Mouse (Mus musculus) erythroblast, adult 5-6 weeks (primary cell): ENCODE results near the gene Ino80d. TPM values are rescaled to one million over a fixed set of nuclear protein-coding genes. Genes with fewer than 3 reads are reported as not detected.

Experiments used
- ATAC-seq: replicated peaks from 2 replicates; pipeline ENCODE4 v1.8.0; 2016; ENCODE audit warnings: moderate number of reproducible peaks, mild to moderate bottlenecking, moderate TSS enrichment, inconsistent platforms; ENCODE audit not compliant: poor library complexity, low FRiP score, severe bottlenecking
- total RNA-seq, 2 experiments: library from RNA; stranded (forward) in 1 of 2; stranded (reverse) in 1 of 2; fragments of 150-400 nt in 1 of 2; fragments of 200-764, 138-1000 nt in 1 of 2; gene quantifications; 2 replicates each; pipeline versions ENCODE4 v1.2.3 to v1.2.4; 2015 to 2017; ENCODE audit warnings: low replicate concordance in 2 of 2

Gene Ino80d
- total RNA-seq, 2 experiments from 2014 or later: 12.4 to 22.5 TPM

GRCm38 (mm10) chr1:63110536-63111285 is 3.8 kb downstream of the Ino80d start:
- no peak for ATAC-seq

GRCm38 (mm10) chr1:63107614-63108327 is 6.7 kb downstream of the Ino80d start:
- ATAC-seq: 0 out of 2 replicates have a peak, but pooled peaks have one; percentile 23

DNA sequence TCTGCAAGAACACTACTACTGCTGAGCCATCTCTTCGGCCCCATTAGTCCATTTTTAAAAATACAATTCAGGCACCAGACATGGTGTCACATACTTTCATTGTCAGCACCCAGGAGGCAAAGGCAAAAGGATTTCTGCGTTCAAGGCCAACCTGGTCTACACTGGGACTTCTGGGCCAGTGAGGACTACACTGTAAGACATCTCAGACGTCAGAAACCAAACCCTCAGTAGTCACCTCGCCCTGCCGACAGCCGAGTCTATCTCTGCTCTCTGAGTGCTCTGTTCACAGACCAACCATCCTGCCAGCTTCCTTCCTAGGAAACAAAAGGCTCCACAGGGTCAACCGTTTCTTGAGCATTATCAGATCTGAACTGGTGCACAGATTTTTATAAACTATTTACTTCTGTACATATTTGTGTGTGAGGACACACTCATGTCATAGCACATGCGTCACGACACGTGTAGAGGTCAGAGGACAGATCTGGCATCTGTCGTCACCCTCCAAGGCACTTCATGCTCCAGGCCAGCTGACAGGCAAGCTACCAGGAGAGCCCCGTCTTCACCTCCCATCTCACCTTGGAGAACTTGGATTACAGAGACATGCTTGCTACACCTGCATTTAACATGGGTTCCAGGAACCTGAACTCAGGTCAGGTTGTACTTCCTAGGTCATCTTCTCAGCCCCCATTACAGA is 11.6 kb downstream of the Ino80d start:
- ATAC-seq: no peak

DNA sequence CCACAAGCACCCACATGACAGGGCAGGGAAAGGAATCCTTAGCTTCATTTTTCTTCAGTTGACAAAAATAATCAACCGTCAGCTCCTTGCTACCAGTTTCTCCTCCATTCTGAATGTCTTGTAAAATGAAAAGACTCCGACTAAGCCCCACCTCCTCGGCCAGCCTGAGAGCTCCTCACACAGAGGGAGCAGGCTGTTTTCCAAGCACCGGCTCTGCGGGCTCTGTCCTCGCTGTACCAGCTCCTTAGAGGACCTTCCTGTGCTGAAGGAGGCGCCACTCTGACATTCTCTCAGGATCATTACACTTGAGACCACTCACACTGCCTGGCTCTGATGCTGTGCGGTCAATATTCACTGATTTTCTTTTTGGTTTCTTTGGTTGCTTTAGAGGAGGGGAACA is 14.3 kb downstream of the Ino80d start:
- ATAC-seq: no peak

- ATAC-seq: no peak
These were observed 15.6 kb downstream of the Ino80d start for GRCm38 (mm10) chr1:63098831-63099230.

- no peak for ATAC-seq
These were observed 18.4 kb downstream of the Ino80d start for GRCm38 (mm10) chr1:63096071-63096470.

DNA sequence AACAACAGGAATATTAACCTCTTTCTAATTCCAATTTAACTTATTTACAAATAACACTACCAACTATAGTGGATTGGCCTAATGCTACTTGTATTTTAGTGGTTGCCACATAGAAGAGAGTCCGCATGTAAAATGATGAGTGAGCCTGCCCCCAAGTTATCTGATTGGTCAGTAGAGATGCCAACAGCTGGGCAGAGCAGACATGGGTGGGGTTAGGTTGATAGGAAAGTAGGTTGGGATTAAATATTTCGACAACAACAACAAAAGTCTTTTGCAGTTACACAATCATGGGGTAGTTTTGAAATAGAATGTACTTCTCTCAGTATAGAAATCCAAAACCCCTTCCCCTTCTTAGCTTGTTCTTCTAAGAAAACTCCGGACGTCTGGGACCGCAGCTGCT is 24.7 kb downstream of the Ino80d start:
- no peak for ATAC-seq

DNA sequence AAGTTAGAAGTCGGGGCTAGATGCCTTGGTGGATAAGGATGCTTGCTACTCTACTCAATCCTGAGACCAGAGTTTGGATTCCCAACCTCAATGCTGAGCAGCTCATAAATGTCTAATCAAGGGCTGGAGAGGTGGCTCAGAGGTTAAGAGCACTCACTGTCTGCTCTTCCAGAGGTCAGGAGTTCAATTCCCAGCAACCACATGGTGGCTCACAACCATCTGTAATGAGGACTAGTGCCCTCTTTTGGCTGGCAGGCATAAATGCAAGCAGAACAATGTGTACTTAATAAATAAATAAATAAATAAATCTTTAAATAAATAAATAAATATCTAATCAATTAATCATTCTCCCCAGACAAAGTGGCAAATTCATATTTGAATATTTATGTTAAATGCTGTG is 25.9 kb downstream of the Ino80d start:
- ATAC-seq: no peak

GRCm38 (mm10) chr1:63080277-63080676 is 34.2 kb downstream of the Ino80d start:
- no peak for ATAC-seq

GRCm38 (mm10) chr1:63076383-63076782 is 38.1 kb downstream of the Ino80d start:
- ATAC-seq: no peak

GRCm38 (mm10) chr1:63071379-63071778 is 43.1 kb downstream of the Ino80d start:
- ATAC-seq: no peak

GRCm38 (mm10) chr1:63058361-63058760 is 56.1 kb downstream of the Ino80d start:
- no peak for ATAC-seq

DNA sequence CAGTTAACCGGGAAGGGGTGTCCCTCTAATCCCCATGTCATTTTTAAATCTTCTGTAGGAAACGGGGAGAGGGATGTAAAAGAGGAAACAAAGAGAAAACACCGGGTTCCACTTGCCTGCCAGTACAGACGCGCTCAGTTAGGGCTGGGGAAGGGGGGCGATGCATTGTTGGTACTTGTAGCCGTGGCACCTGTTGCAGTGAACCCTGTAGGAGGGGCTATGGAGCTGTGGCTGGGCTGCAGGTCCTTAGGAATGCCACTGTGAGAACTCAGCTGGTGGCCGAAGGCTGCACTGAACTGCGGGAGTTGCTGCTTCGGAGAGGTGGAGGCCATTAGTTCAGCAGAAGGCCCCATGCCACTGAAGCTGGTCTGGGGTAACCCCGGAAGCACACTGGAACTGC is 56.6 kb downstream of the Ino80d start:
- no peak for ATAC-seq

DNA sequence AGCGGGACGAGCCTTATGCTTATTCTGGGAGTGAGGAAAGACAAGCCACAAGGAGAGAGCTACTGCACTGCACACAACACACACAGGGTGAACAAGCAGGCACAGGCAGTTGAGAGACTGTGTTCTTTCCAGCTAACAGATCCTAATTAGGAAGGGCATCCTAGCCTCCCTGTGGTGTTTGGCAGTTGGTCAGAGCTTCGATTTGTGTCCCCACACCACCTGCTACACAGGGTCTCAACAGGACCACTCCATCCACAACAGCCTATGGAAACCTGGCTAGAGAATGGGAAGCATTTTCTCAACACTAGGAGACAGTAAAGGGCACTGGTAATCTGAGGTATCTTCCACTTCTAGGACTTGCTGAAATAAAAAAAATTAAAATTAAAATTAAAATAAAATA is 57.1 kb downstream of the Ino80d start:
- no peak for ATAC-seq

- ATAC-seq: no peak
These were observed 59.1 kb downstream of the Ino80d start for GRCm38 (mm10) chr1:63055386-63055785.

DNA sequence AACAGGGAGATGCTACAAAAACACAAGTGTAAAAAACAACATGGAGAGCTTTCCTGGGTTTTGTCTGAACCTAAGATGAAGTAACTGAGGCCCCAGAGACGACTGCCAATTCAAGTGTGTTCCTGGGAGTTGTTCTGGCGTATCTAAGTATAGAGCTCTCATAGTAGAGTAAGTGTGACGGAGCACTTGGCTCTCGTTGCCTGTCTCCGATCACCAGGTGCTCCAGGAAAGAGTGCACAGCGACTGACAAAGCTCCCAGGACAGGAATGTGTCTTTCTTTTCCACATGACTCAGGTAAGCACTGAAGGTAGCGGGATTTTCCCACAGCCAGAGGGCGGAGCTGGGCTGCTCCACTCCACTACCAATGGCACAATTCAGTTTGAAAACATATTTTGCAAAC is 63.6 kb downstream of the Ino80d start:
- ATAC-seq: no peak

GRCm38 (mm10) chr1:63049977-63050376 is 64.5 kb downstream of the Ino80d start:
- ATAC-seq: no peak

DNA sequence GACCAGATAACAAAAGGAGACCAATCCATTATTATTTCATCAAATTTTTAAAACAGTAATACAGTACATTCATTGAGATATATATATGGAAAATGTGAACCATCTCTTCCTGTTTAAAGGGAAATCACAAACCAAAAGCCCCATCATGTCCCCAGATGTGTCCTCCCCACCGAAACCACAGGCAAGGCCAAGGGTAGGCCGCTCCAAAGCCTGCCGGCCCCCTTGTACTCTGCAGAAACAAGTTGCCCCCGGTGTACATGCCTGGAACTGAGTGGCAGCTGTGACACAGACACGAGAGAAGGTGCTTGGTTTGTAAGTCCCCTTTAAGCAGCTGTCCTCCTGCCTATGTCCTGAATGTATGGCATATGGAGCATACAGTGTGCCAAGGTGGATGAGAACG is 66.5 kb downstream of the Ino80d start:
- ATAC-seq: no peak

GRCm38 (mm10) chr1:63032929-63033328 is 81.5 kb downstream of the Ino80d start:
- no peak for ATAC-seq

- ATAC-seq: no peak
These were observed 94.6 kb downstream of the Ino80d start for GRCm38 (mm10) chr1:63019916-63020315.
